Mouse (Mus musculus): ENCODE measurements around the gene Gm48552. TPM values are rescaled to one million over a fixed set of nuclear protein-coding genes. Genes with fewer than 3 reads are reported as not detected.

Gene Gm48552
- polyA plus RNA-seq, 1 experiment from 2014 or later = 0.72 TPM

- no peak for DNase-seq (ENCODE audit: low spot score)
Measured at GRCm38 (mm10) chr10:81360721-81361120, 28.1 kb upstream of the Gm48552 start.

GRCm38 (mm10) chr10:81362336-81362949 is 26.4 kb upstream of the Gm48552 start:
- DNase-seq (ENCODE audit: low spot score) = no peak

DNA sequence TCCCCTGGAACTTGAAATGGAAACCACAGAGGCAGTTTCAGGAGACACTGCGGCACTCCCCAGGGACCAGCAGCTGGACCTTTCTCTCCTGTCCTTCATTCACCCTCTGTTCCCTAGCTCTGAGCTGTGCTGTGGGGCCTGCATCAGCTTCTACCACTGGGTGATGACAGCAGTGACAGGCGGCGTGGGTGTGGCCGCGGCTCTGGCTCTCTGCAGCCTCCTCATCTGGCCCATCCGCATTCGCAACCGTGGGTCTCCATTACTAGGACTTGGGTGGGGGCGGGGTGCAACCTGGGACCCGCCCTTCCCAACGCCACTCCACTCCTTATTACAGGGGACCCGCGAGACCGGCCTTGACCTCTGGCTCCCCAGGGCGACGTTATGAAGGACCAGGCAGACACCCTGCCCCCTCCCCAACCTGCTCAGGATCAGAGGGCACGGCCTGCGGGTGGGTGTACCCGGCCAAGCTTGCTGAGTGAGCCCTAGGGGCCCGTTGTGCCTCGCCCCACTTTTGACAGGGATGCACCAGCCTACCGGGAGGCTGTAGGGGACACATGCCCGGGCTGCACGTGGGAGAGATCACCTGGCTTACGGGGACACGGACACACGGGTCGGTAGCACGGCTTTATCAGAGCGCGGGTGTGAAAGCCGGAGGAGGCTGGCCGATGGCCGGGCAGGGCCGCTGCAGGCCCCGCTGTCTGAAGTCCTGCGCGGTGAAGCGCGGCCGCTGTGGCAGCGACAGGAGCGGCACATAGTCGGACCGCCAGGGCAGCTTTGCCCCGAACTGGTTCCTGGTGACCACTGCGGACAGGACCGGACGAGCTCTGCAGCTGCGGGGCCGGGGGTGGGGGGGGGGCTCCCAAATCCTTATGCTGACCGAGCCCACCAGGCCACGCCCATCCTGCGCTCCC is 25.1 kb upstream of the Gm48552 start:
- no peak for DNase-seq (ENCODE audit: low spot score)

DNA sequence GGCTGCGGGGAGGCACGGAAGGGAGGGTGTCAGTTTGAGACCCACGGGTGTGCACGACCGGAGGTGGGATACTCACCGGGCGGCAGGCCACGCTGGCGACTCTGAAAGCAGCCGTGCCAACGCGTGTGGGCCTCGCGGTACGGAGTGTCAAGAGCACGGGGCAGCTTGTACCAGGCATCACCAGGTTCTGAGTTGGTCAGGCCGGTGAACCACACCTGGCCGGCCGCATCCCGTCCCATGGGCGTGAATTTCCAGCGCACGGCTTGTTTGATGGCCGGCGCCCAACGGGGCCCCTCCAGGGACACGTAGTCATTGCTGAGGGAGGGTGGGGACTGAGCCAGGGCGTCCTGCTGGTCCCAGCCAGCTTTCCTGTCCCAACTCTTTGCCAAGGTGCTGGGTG is 24.1 kb upstream of the Gm48552 start:
- no peak for DNase-seq (ENCODE audit: low spot score)

DNA sequence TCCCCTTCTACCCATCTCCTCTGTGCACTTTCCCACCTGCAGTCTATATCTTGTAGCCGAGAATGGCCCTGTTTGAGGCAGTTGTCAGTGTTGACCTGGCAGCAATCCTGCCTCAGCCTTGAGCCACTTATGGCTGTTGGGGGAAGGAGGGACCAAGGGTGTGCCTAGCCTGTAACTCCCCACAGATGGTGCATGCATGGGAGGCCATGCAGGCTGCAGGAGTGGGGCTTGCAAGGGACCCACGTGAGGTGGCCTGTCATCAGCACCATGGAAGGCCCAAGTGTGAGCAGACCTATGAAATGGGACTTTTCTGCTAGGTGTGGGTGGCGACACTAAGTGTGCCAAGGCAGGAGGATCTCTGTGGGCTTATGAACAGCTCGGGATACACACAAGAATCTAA is 23.7 kb upstream of the Gm48552 start:
- DNase-seq (ENCODE audit: low spot score) = no peak

DNA sequence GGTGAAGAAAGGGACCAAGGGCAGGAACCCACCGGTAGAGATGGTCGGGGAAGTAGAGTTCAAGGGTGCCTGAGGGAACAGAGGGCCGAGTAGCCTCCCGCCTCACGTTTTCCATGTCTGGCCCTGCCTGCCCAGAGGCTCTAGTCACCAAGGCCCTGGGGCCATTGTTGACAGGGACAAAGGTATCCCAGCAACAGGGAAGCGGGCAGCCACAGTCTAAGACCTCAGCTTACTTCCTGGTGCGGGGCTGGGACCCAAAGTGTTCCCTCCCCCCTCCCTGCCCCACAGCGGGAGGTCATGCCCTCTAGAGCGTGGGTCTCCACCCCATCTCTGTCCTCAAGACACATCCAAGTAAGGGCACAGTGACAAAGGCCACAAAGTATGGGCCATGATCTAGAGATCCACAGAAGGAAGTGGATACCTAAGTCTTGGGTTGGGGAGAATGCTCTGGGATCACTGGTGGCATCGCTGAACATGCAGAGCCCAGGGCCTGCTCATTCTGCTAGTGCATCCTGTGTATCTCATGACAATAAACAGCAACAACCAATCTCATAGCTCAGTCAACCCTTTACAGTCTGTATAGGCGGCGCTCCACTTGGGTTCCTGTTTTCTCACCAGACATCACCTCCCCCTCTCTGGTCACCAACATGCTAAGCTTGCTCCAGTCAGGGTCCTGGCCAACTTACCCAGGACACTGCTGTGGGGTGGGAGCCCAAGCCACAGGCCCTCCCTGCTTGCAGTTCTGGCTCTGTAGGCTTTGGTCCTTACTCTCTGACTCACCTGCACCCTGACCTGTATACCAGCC is 22.9 kb upstream of the Gm48552 start, which contains the start of gene 4930404N11Rik:
Gene 4930404N11Rik, minus strand, starts transcription at position 145 of the 805 bp plus-strand sequence.
- no peak for DNase-seq (ENCODE audit: low spot score)

GRCm38 (mm10) chr10:81366477-81367206 is 22.2 kb upstream of the Gm48552 start:
- DNase-seq (ENCODE audit: low spot score) = no peak

DNA sequence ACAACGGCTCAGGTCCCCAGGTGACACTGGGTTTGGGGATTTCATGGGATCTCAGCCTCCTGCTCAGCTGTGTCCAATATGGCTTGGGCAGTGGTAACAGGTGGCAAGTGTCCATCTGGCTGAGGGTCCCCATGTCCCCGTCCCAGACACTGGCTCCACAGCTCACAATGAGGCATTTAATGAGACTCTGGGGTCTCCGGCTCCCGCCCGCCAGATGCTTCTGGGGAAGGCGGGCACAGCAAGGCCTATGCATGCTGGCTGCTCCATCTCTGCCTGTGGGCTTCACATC is 21.7 kb upstream of the Gm48552 start:
- DNase-seq (ENCODE audit: low spot score) = no peak

DNA sequence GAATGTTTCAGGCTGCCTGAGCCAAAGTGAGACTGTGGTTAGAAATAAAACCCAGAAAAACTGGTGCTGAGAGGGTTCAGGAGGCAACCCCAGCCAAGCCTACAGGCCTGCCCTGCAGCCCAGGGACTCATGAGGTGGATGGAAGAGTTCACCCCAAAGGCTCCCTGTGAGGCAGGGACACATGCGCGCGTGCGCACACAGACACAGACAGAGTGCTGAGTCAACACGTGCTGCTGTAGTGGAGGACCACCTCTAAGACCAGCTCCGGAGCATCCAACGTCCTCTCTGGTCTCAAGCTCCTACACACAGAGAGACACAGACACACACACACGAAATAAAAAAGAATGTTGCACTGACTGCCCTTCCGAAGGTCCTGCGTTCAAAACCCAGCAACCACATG is 13.5 kb upstream of the Gm48552 start:
- DNase-seq (ENCODE audit: low spot score) = no peak

DNA sequence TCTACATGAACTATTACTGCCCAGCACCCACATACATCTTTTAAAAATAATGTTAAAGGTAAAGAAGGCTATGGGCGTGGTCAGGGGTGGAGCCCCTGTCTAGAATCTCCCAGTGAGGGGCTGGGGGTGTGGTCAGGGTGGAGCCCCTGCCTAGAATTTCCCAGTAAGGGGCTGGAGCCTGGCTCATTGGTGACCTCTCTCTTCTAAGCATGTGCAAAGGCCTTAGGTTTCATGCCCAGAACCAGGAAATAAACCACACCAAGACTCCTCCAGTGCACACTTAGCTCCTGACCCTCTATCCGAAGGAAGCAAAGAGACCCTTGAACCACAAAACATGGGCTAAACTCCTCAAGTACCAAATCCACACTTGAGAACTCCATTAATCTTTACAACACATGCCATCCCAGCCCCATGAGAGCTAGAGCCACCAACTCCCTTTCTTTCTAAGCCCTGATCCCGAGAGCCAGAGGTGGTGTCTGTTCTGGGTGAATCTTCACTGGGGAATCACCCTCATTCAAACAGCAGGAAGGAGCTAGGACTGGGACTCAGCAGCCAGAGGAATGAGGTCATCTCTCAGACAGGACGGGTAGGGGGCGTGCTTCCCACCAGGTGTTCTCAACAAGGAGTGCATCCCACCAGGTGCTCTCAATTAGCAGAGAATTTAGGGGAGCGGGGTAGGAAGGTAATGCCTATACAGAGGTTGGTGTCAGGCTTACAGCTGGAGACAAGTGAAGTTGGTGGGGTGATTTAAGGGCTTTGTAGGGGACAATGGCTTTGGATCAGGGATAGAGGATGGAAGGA is 12.0 kb upstream of the Gm48552 start:
- DNase-seq (ENCODE audit: low spot score) = no peak

DNA sequence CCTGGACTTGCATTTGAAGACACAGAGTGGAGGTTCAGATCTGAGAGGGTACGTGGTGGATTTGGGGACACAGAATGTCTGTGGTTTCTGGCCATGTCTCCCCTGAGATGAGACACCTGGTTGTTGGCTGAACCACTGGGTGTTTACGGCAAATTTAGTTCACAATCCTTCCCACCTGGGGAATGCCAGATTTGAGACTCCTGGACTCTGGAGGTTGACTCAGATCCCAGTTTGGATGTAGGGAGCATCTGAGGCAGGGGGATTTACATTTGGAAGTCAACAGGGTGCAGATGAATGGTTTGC is 11.5 kb upstream of the Gm48552 start:
- DNase-seq (ENCODE audit: low spot score) = no peak

GRCm38 (mm10) chr10:81377793-81378552 is 10.8 kb upstream of the Gm48552 start, which contains the start of gene Fzr1:
Gene Fzr1, minus strand, starts transcription at chr10:81378516.
- no peak for DNase-seq (ENCODE audit: low spot score)

DNA sequence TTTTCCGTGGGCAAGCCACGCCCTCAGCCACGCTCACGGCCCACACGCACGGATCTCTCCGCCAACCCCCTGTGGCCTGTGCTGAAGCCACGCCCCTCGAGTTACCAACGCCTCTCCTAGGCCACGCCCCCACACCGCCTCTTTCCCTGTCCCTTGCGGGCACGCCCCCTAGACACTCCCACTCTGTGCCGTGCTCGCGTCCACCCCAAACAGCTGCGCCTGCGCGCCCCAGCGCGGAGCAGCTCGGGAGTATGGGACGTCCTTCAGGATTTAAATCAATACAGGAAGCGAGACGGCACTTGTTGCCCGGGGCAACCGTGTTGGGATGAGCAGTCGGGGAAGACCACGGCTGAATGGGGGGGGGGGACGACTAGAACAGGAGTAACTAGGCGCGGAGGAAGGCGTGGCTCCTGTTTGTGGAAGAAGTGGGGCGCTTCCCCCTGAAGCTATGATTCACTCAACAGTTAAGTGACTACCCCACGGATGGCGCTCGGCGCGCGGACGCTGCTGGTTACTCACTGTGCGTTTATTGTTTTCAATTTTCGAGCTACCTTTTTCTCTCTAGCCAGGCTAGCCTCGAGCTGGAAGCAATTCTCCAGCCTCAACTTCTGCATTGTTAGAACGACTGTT is 10.1 kb upstream of the Gm48552 start:
- peak; percentile 100 for DNase-seq (ENCODE audit: low spot score)

GRCm38 (mm10) chr10:81379183-81379553 is 9.6 kb upstream of the Gm48552 start:
- no peak for DNase-seq (ENCODE audit: low spot score)

- no peak for DNase-seq (ENCODE audit: low spot score)
Measured at GRCm38 (mm10) chr10:81379809-81380378, 8.9 kb upstream of the Gm48552 start.

DNA sequence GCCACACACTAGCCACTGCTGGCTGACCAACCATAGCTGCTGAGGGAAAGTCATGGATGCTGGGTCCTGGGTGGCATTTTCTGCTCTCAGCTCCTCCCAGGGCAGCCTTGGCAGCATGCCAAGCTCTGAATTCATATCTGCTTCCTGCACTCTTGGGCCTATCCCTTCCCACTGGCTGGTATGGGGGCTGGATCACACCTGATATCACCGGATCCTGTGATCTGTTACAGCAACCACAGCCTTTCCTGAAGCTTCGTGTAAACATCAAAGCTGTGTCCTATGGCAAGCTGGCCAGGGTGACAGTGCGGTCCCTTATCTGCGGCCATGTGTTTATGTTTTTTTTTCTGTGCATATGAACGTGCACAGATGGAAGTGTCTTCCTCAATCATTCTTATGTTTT is 6.8 kb upstream of the Gm48552 start:
- no peak for DNase-seq (ENCODE audit: low spot score)

DNA sequence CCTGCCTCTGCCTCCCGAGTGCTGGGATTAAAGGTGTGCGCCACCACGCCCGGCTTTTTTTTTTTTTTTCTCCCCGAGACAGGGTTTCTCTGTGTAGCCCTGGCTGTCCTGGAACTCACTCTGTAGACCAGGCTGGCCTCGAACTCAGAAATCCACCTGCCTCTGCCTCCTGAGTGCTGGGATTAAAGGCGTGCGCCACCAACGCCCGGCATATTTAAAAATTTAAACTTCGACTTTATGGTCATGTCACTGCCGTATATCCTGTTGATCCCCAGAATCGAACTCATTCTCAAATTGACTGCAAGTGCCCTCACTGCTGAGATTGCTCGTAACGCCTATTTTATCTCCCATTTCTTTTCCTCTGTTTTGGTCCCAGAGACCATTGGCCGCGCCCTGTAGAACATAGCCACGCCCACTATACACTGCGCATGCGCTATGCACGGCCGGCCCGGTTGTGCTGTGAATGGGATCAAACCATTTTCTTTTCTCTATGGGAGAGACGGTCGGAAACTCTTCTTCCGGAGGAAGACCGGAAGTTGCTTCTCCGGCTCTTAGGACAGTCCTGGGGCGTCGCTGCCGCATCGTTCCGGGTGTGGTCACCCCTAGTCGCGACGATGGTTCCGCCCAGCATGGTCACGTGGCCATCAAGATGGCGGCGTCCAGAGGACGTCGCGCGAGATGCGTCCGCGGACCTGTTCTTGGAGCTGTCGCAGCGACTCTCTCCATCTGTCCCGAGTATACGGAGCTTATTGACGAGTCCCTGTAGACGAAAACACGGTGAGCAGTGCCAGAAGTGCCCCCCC is 4.8 kb upstream of the Gm48552 start, which contains the start of the genes Dohh and Gm48551:
Gene Dohh, plus strand, starts transcription at position 627 of the 803 bp plus-strand sequence.
Gene Gm48551, plus strand, starts transcription at position 665 of the 803 bp plus-strand sequence.
- peak; percentile 96 for DNase-seq (ENCODE audit: low spot score)

DNA sequence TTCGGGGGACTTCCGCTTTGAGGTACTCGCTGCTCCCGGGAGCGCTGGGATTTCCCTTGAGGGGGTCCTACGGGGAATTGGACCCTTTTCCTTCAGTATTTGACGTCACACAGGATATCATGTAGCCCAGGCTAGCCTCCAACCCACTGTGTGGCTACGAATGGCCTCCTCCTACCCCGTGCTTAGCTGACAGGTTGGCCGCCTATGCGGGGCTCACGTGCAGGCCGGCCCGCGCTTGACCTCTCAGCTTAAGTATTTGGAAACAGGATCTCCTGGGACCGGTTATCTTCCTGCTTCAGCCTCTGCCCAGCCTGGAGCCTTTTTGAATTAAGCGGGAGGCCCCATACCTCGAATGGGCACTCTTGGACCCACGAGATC is 4.2 kb upstream of the Gm48552 start:
- DNase-seq (ENCODE audit: low spot score) = no peak

Data from thymus, postnatal 0 days (tissue).